Mouse (Mus musculus) kidney, adult 11 months (tissue): ENCODE results near the gene Aebp1.
A peak's percentile ranks its signal among the peaks of the same experiment; 100 is the strongest.
"Not testable (repeated sequence)": the region's sequence is repeated elsewhere in the genome, so short reads cannot be mapped to it uniquely, and the experiment has no call there.

Source experiments
- DNase-seq: peaks from one replicate; pipeline ENCODE4 v3.0.0; 2022

The Aebp1 gene

DNA sequence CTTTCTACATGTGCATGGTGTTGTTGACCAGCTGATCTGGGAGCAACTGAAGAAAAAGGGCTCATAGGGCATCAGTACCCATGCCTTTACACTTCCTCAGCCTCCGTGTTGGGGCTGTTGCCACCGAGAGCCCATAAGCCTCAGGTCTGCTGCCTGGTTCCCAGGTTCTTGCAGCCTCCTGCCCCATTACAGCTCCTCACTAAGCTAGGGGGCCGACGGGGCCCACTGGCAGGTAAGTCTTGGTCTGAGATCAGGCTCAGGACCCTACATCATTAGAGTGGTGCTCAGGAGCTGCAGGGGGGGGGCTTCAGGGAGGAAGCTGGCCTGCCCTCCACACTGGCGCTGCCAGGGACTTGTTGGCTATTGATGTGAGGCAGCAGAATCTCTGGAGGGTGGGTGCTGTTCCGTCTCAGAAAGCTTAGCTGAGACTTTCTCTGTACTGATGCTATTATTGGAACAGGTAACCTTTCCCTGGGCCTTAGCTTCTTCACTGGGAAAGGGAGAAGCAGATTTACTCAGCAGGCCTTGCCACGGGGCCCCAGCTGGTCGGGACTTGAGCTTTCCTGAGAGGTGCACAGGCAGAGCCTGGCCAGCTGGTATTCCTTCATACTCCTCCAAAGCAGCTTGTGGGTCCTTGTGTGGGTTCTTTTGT is 5.1 kb upstream of the Aebp1 start:
- DNase-seq, result no peak

GRCm38 (mm10) chr11:5858723-5859122 is 3.0 kb upstream of the Aebp1 start:
- DNase-seq, result no peak

- DNase-seq, result no peak
These were observed 1.7 kb upstream of the Aebp1 start for GRCm38 (mm10) chr11:5859883-5860550.

- no peak for DNase-seq
These were observed 1.1 kb upstream of the Aebp1 start for GRCm38 (mm10) chr11:5860639-5861038.

- DNase-seq, result peak; percentile 82
These were observed 803 bp downstream of the Aebp1 start for GRCm38 (mm10) chr11:5862394-5863105.

GRCm38 (mm10) chr11:5867196-5867595 is 5.4 kb downstream of the Aebp1 start:
- DNase-seq, result no peak

GRCm38 (mm10) chr11:5868324-5868723 is 6.6 kb downstream of the Aebp1 start:
- peak; percentile 65 for DNase-seq

- no peak for DNase-seq
These were observed 7.6 kb downstream of the Aebp1 start for GRCm38 (mm10) chr11:5869331-5869730.

GRCm38 (mm10) chr11:5870069-5870468 is 8.3 kb downstream of the Aebp1 start:
- no peak for DNase-seq

GRCm38 (mm10) chr11:5872707-5873106 is 11.0 kb downstream of the Aebp1 start:
- DNase-seq, result no peak

- no peak for DNase-seq
These were observed 11.4 kb downstream of the Aebp1 start for GRCm38 (mm10) chr11:5873192-5873591.

DNA sequence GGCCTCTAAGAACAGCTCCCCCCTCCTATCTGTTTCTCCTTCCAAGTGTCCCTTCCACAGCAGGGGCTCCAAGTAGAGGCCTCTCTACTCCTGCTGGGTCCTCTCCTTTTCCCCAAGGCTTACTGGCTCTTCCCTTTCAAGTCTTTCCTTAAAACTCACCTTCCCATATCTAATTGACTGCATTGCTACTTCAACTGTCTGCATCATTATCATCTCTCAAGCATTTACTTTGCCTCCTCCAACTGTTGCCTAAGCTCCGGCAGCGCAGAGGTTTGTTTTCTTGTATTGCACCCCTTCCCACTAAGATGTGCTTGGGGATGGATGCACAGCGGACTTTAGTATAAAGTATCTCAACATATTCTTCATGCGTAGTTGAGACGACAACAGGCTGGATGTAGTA is 15.7 kb downstream of the Aebp1 start:
- no peak for DNase-seq

DNA sequence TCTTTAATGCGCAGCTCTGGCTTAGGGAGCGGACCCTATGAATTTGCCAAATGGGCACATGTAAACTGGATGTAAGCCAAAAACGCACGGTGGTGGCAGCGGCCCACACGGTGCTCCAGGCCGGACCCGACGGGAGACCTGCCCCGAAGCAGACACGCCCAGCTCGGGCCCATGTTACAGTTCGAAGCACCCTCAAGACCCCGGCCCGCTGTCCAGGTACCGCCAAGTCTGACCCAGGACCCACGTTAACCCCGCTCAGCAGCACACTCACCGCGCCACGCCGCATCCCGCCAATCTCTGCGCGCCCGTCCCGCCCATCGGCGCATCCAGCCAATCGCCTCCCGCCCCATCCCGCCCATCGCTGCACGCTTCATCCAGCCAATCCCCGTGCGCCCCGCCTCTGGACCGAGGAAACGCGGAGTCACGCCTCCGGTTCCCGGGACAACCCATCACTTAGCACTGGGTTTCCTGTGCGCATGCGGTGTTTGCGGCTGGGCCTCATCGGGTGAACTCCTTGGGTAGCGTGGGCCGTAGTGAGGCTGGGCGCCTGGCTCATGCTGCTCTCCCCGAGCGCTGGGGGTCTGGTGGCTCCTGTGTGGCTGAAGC is 16.3 kb downstream of the Aebp1 start, which contains the start of gene Pold2:
Pold2 (minus strand) TSS at position 372 of the 606 bp plus-strand sequence.
- peak; percentile 97 for DNase-seq

DNA sequence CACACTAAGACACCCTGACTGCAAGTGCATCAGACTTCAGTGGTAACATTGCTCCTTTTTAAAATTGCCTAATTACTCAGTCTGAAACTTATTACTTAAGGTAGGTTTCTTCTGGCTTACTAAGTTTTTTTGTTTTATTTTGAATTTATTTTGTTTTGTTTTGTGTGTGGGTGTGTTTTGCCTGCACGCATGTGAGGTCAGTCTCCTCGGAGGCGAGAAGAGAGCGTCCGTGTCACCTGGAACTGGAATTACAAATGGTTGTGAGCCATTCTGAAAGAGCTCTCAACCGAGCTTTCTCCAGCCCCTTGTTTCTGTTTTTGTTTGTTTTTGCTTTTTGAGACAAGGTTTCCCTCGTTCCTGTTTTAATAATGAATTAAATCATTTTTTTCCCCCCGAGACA is 16.9 kb downstream of the Aebp1 start:
- DNase-seq, result no peak

DNA sequence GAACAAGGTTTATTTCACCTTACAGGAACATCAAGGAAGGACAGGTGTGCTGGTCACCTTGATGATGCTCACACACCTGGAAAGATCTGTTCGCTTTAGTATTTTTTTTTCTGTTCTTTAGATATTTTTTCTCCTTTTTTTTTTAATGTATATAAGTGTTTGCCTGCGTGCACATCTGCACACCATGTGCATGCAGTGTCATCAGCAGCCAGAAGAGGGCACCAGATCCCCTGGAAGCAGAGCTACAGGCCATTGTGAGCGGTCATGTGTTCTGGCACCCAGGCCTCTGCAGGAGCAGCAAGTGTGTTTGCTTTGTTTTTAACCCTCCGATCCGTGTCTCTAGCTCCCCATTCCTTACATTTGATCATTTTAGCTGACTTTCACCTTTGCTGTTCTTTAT is 18.2 kb downstream of the Aebp1 start:
- peak; percentile 38 for DNase-seq

GRCm38 (mm10) chr11:5882518-5882917 is 20.8 kb downstream of the Aebp1 start:
- no peak for DNase-seq

DNA sequence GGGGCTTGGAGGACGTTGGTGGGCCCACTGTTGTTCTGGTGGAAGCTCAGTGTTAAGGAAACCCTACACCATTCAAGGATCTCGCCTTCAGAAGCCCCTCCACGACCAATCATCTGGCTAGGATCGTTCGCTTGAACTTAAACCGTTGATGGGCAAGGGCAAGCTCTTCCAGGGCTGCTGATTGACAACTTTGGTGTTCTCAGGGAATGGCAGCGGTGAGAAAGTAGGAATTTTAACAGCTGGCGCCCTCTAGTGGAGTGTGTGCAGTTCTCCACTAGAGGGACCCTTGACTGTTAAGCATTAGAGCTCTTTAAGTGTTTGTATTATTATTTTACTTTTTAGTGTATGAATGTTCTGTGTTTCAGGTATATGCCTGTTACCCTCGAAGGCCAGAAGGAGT is 24.4 kb downstream of the Aebp1 start:
- DNase-seq, result no peak

DNA sequence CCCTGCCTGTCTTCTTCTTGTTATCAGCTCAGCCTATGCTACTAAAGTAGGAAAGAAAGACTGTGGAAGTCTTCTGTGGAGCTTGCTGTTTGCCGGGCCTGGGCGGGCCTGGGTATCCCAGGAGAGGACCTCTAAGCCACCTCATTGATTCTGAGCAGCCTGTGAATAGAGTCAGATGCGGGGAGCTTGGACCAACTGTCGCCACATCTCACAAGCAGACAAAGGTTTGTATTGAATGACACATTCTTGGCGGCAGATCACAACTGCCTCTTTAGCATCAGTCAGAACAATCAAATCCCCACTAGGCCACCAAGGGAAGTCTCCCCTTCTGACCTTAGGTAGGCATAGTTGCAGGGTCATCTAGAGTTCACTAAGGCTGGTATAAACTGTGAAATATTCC is 25.5 kb downstream of the Aebp1 start:
- DNase-seq, result no peak

DNA sequence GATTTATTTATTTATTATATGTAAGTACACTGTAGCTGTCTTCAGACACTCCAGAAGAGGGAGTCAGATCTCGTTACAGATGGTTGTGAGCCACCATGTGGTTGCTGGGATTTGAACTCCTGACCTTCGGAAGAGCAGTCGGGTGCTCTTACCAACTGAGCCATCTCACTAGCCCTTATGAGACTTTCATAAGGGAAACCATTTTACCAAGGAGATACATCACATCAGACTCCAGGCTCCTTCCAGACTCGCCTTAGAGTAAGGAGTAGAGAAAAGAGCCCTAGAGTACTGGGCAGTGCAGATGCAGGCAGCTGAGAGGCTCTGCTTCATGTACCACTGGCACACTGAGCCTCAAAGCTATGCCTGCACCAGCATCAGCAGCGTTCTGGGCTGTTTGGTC is 26.8 kb downstream of the Aebp1 start:
- DNase-seq, result not testable (repeated sequence)

GRCm38 (mm10) chr11:5892151-5892591 is 30.4 kb downstream of the Aebp1 start:
- peak; percentile 60 for DNase-seq

- DNase-seq, result no peak
These were observed 31.1 kb downstream of the Aebp1 start for GRCm38 (mm10) chr11:5892810-5893368.

DNA sequence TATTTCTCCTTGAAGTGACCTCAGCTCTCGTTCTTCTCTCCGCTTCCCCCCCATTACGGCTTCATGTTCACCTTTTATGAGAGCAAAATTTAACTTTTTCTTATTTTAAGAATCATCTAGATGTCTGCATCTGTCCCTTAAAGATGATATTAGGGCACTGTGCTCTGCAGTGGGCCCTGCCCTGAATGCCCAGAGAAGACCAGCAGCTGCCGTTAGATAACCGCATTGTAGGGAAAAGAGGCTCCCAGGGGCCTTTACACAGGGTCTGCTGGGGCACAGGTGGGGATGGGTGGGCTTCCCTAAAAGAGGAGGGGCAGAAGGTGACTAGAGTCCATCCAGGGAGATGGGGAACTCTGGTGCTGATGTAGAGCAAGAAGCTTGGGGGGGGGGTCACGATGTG is 32.1 kb downstream of the Aebp1 start:
- DNase-seq, result no peak

GRCm38 (mm10) chr11:5897230-5897629 is 35.5 kb downstream of the Aebp1 start:
- no peak for DNase-seq
